ENCODE assay signal across 8 mouse cellular contexts in genomic region chr5:139033406-139034317, GRCm38 (mm10). TPM values are rescaled to one million over a fixed set of nuclear protein-coding genes. Genes with fewer than 3 reads are reported as not detected.
DNase-seq lines count a peak whose midpoint lies in the region; ATAC-seq and TF ChIP-seq lines count a peak whose summit lies in the region.

No protein-coding gene starts in this region.

- H3K9ac ChIP-seq in intestine, postnatal 0 days (ENCODE audit: low read depth, low read length) = no peak overlapping the region

- H3K4me3 ChIP-seq in cerebellum, adult 2 months (replicated peaks; ENCODE audit: insufficient read depth, low read depth, low read length) = no peak overlapping the region
- no peak overlapping the region for H3K4me3 ChIP-seq in intestine, postnatal 0 days (ENCODE audit: low read depth, low read length)

- no peak overlapping the region for H3K4me2 ChIP-seq in intestine, postnatal 0 days (replicated peaks; ENCODE audit: low read depth)

- H3K4me1 ChIP-seq in cerebellum, adult 2 months (ENCODE audit: control insufficient read depth, insufficient read depth, low read length) = peaks cover 16% of the 10 kb centered on the region
- no peaks in the 10 kb centered on the region for H3K4me1 ChIP-seq in intestine, postnatal 0 days (replicated peaks; ENCODE audit: control insufficient read depth, insufficient read depth, low read length)

- H3K27me3 ChIP-seq in cerebellum, adult 2 months (ENCODE audit: control insufficient read depth, insufficient read depth, low read length) = no peaks in the 10 kb centered on the region
- no peaks in the 10 kb centered on the region for H3K27me3 ChIP-seq in intestine, postnatal 0 days (replicated peaks; ENCODE audit: control insufficient read depth, insufficient read depth, low read length)

- ATAC-seq in intestine, postnatal 0 days = peak; percentile 38; the same call in 1 of the 2 replicates

- 0 out of 2 replicates have a peak, but pooled peaks cover 4% of the 10 kb centered on the region for H3K36me3 ChIP-seq in intestine, postnatal 0 days (ENCODE audit: control insufficient read depth, insufficient read depth)

- no peak for TF ChIP-seq CTCF in cerebellum, adult 2 months (IDR thresholded peaks at IDR 0.05; ENCODE audit: borderline replicate concordance, insufficient read depth, low read depth, low read length)
- no peak for TF ChIP-seq CTCF in intestine, postnatal 0 days (IDR thresholded peaks at IDR 0.05; ENCODE audit: low read depth)

- TF ChIP-seq POLR2A in cerebellum, adult 2 months (IDR thresholded peaks at IDR 0.05; ENCODE audit: borderline replicate concordance, insufficient read depth, low read length) = no peak

- no peaks in the 10 kb centered on the region for H3K9me3 ChIP-seq in intestine, postnatal 0 days (ENCODE audit: control insufficient read depth)

- peak; percentile 22 for DNase-seq in WW6 (ENCODE audit: low read depth, low spot score)
- DNase-seq in cerebellum, adult 2 months = peak; percentile 46
- peak; percentile 71 for DNase-seq in gastrocnemius, adult 18-20 months (ENCODE audit: low spot score)
- peak; percentile 36 for DNase-seq in lung, postnatal 10 days
- no peak for DNase-seq in thymus, adult 18-20 months
- DNase-seq in frontal cortex, postnatal 14 days (ENCODE audit: low spot score in 2 of 2) = no peak
- no peak for DNase-seq in right cerebral cortex, postnatal 4 days

- WGBS in cerebellum, adult 2 months = 30% methylated on average over 14 of the region's 14 CpGs
- 47% methylated on average over 14 of the region's 14 CpGs for WGBS in intestine, postnatal 0 days

- no peak overlapping the region for H3K27ac ChIP-seq in cerebellum, adult 2 months (ENCODE audit: insufficient read depth, low read length)
- H3K27ac ChIP-seq in intestine, postnatal 0 days (ENCODE audit: low read depth, low read length) = no peak overlapping the region

RNA-seq across cellular contexts. Expression of gene Pdgfa, which starts 36.5 kb away (rescaled TPM):
- polyA plus RNA-seq in cerebellum, adult 2 months (2012; rRNA removed) = 23.0 and 35.3 TPM in 2 replicates
- total RNA-seq in gastrocnemius, adult 18-20 months (2021) = 10 to 100 TPM; 18.8 to 22.9 TPM
- 64.4 and 72.0 TPM in 2 replicates for polyA plus RNA-seq in intestine, postnatal 0 days (2015; fragmentation: Nextera tagmentation; extraction: Ambion mirVana)

Comparison
In these comparisons a context has a peak if more than half of its experiments do, and no peak if none do; other contexts are left out.
1. DNase-seq: peak in WW6 (single experiment), cerebellum, adult 2 months (2 of 2), gastrocnemius, adult 18-20 months (single experiment) and lung, postnatal 10 days (single experiment); none in thymus, adult 18-20 months (0 of 2), frontal cortex, postnatal 14 days (0 of 2) and right cerebral cortex, postnatal 4 days (single experiment).